Mouse (Mus musculus): Measurements from ENCODE around the gene Acot4. TPM values are rescaled to one million over a fixed set of nuclear protein-coding genes. Genes with fewer than 3 reads are reported as not detected.
"Not testable (repeated sequence)": the region's sequence is repeated elsewhere in the genome, so short reads cannot be mapped to it uniquely, and the experiment has no call there.

The Acot4 gene
- polyA plus RNA-seq, 1 experiment from 2014 or later: 0.15 TPM

GRCm38 (mm10) chr12:84011251-84012040 is 26.7 kb upstream of the Acot4 start:
- H3K36me3 ChIP-seq: peaks cover 9% of the 10 kb centered on the region; the same call in 1 of the 2 replicates
- H3K4me3 ChIP-seq: 0 out of 2 replicates have a peak overlapping the region, but pooled peaks have one; percentile 5
- H3K27ac ChIP-seq: no peak overlapping the region
- no peaks in the 10 kb centered on the region for H3K9me3 ChIP-seq (replicated peaks)
- 0 out of 2 replicates have a peak, but pooled peaks cover 9% of the 10 kb centered on the region for H3K27me3 ChIP-seq (ENCODE audit: low read depth, poor library complexity, severe bottlenecking)
- H3K4me1 ChIP-seq: peaks cover 17% of the 10 kb centered on the region
- 72% methylated on average over 12 of the region's 12 CpGs for WGBS
- no peak for DNase-seq (ENCODE audit: low spot score)

- 80% methylated on average over 6 of the region's 6 CpGs for WGBS
- no peak for DNase-seq (ENCODE audit: low spot score)
- Histone ChIP-seq H3K27me3 (ENCODE audit: low read depth, poor library complexity, severe bottlenecking) (0 out of 2 replicates have a peak, but pooled peaks cover 9% of the 10 kb centered on the region), H3K4me1 (peaks cover 17% of the 10 kb centered on the region), H3K27ac (no peak overlapping the region), H3K9me3 (replicated peaks) (no peaks in the 10 kb centered on the region), H3K36me3 (peaks cover 15% of the 10 kb centered on the region; the same call in 1 of the 2 replicates), H3K4me3 (no peak overlapping the region)
These were observed 25.0 kb upstream of the Acot4 start for GRCm38 (mm10) chr12:84013130-84013529.

- Histone ChIP-seq H3K27me3 (ENCODE audit: low read depth, poor library complexity, severe bottlenecking) (0 out of 2 replicates have a peak, but pooled peaks cover 4% of the 10 kb centered on the region), H3K4me1 (peaks cover 16% of the 10 kb centered on the region), H3K9me3 (replicated peaks) (no peaks in the 10 kb centered on the region), H3K27ac (no peak overlapping the region), H3K36me3 (peaks cover 15% of the 10 kb centered on the region; the same call in 1 of the 2 replicates), H3K4me3 (no peak overlapping the region)
- no peak for DNase-seq (ENCODE audit: low spot score)
- WGBS: 97% methylated on average over 7 of the region's 7 CpGs
These were observed 24.5 kb upstream of the Acot4 start for GRCm38 (mm10) chr12:84013701-84014100.

GRCm38 (mm10) chr12:84020528-84020927 is 17.7 kb upstream of the Acot4 start:
- not testable (repeated sequence) for H3K9me3 ChIP-seq (replicated peaks); H3K36me3 ChIP-seq; DNase-seq (ENCODE audit: low spot score); H3K27ac ChIP-seq; H3K4me3 ChIP-seq; H3K4me1 ChIP-seq; H3K27me3 ChIP-seq (ENCODE audit: low read depth, poor library complexity, severe bottlenecking)
- WGBS: 91% methylated on average over 7 of the region's 7 CpGs

- not testable (repeated sequence) for H3K27ac ChIP-seq; H3K9me3 ChIP-seq (replicated peaks)
- WGBS: 96% methylated on average over 4 of the region's 4 CpGs
These were observed 15.9 kb upstream of the Acot4 start for GRCm38 (mm10) chr12:84022266-84022665.

GRCm38 (mm10) chr12:84023052-84023745 is 15.0 kb upstream of the Acot4 start:
- DNase-seq (ENCODE audit: low spot score): no peak
- Histone ChIP-seq H3K27me3 (ENCODE audit: low read depth, poor library complexity, severe bottlenecking) (no peaks in the 10 kb centered on the region), H3K36me3 (no peaks in the 10 kb centered on the region), H3K4me3 (no peak overlapping the region), H3K9me3 (replicated peaks) (no peaks in the 10 kb centered on the region), H3K4me1 (no peaks in the 10 kb centered on the region), H3K27ac (no peak overlapping the region; the same call in 1 of the 2 replicates)
- 90% methylated on average over 9 of the region's 9 CpGs for whole genome bisulfite sequencing

More at GRCm38 (mm10) chr12:84022266-84022665, 15.9 kb upstream of the Acot4 start:
- H3K4me3 ChIP-seq; H3K36me3 ChIP-seq; H3K4me1 ChIP-seq; DNase-seq (ENCODE audit: low spot score); H3K27me3 ChIP-seq (ENCODE audit: low read depth, poor library complexity, severe bottlenecking): not testable (repeated sequence)

- Histone ChIP-seq H3K36me3 (no peaks in the 10 kb centered on the region), H3K4me1 (no peaks in the 10 kb centered on the region), H3K27me3 (ENCODE audit: low read depth, poor library complexity, severe bottlenecking) (no peaks in the 10 kb centered on the region), H3K27ac (no peak overlapping the region), H3K9me3 (replicated peaks) (no peaks in the 10 kb centered on the region), H3K4me3 (no peak overlapping the region)
- no peak for DNase-seq (ENCODE audit: low spot score)
- WGBS: 88% methylated on average over 7 of the region's 7 CpGs
These were observed 12.3 kb upstream of the Acot4 start for GRCm38 (mm10) chr12:84025888-84026287.

GRCm38 (mm10) chr12:84028328-84028727 is 9.9 kb upstream of the Acot4 start:
- not testable (repeated sequence) for H3K27me3 ChIP-seq (ENCODE audit: low read depth, poor library complexity, severe bottlenecking); DNase-seq (ENCODE audit: low spot score); H3K4me1 ChIP-seq; H3K36me3 ChIP-seq; H3K9me3 ChIP-seq (replicated peaks); H3K27ac ChIP-seq; H3K4me3 ChIP-seq
- WGBS: 61% methylated on average over 3 of the region's 3 CpGs

GRCm38 (mm10) chr12:84029043-84029442 is 9.1 kb upstream of the Acot4 start:
- not testable (repeated sequence) for DNase-seq (ENCODE audit: low spot score); H3K36me3 ChIP-seq; H3K27ac ChIP-seq; H3K27me3 ChIP-seq (ENCODE audit: low read depth, poor library complexity, severe bottlenecking); H3K9me3 ChIP-seq (replicated peaks); H3K4me1 ChIP-seq; H3K4me3 ChIP-seq
- 84% methylated on average over 1 of the region's 1 CpGs for WGBS

GRCm38 (mm10) chr12:84030659-84031332 is 7.4 kb upstream of the Acot4 start:
- WGBS: 71% methylated on average over 4 of the region's 4 CpGs
- Histone ChIP-seq H3K27ac (no peak overlapping the region), H3K27me3 (ENCODE audit: low read depth, poor library complexity, severe bottlenecking) (no peaks in the 10 kb centered on the region), H3K36me3 (no peaks in the 10 kb centered on the region), H3K4me3 (no peak overlapping the region), H3K4me1 (no peaks in the 10 kb centered on the region), H3K9me3 (replicated peaks) (no peaks in the 10 kb centered on the region)
- DNase-seq (ENCODE audit: low spot score): peak; percentile 69

- H3K27me3 ChIP-seq (ENCODE audit: low read depth, poor library complexity, severe bottlenecking): no peaks in the 10 kb centered on the region
- H3K27ac ChIP-seq: no peak overlapping the region
- peaks cover 5% of the 10 kb centered on the region; the same call in 1 of the 2 replicates for H3K4me1 ChIP-seq
- no peak for DNase-seq (ENCODE audit: low spot score)
- H3K36me3 ChIP-seq: no peaks in the 10 kb centered on the region
- 95% methylated on average over 4 of the region's 4 CpGs for WGBS
- no peak overlapping the region for H3K4me3 ChIP-seq
- no peaks in the 10 kb centered on the region for H3K9me3 ChIP-seq (replicated peaks)
These were observed 5.3 kb upstream of the Acot4 start for GRCm38 (mm10) chr12:84032854-84033253.

GRCm38 (mm10) chr12:84033302-84033701 is 4.9 kb upstream of the Acot4 start:
- WGBS: 81% methylated on average over 2 of the region's 2 CpGs
- not testable (repeated sequence) for H3K27me3 ChIP-seq (ENCODE audit: low read depth, poor library complexity, severe bottlenecking); H3K4me1 ChIP-seq; H3K9me3 ChIP-seq (replicated peaks); DNase-seq (ENCODE audit: low spot score); H3K36me3 ChIP-seq; H3K4me3 ChIP-seq; H3K27ac ChIP-seq

- H3K36me3 ChIP-seq: no peaks in the 10 kb centered on the region
- WGBS: 63% methylated on average over 4 of the region's 4 CpGs
- no peak overlapping the region for H3K27ac ChIP-seq
- no peak for DNase-seq (ENCODE audit: low spot score)
- no peaks in the 10 kb centered on the region for H3K9me3 ChIP-seq (replicated peaks)
- no peak overlapping the region for H3K4me3 ChIP-seq
- no peaks in the 10 kb centered on the region for H3K27me3 ChIP-seq (ENCODE audit: low read depth, poor library complexity, severe bottlenecking)
- peaks cover 9% of the 10 kb centered on the region for H3K4me1 ChIP-seq
These were observed 4.1 kb upstream of the Acot4 start for GRCm38 (mm10) chr12:84034108-84034507.
